Mouse (Mus musculus): Measurements from ENCODE around the gene Iqcf6. TPM values are rescaled to one million over a fixed set of nuclear protein-coding genes. Genes with fewer than 3 reads are reported as not detected.

Iqcf6 gene
- polyA plus RNA-seq, 1 experiment from 2014 or later = not detected

GRCm38 (mm10) chr9:106664856-106665255 lies 38.5 kb downstream of the Iqcf6 start:
- Histone ChIP-seq H3K36me3 (ENCODE audit: control insufficient read depth, insufficient read depth, low read length) (peaks cover 7% of the 10 kb centered on the region), H3K4me2 (ENCODE audit: low read depth, low read length) (no peak overlapping the region), H3K4me3 (replicated peaks; ENCODE audit: low read length) (no peak overlapping the region), H3K27ac (ENCODE audit: low read length) (no peak overlapping the region), H3K9me3 (replicated peaks; ENCODE audit: control insufficient read depth, low read length) (no peaks in the 10 kb centered on the region), H3K4me1 (ENCODE audit: control insufficient read depth, insufficient read depth, low read length) (no peaks in the 10 kb centered on the region), H3K27me3 (ENCODE audit: control insufficient read depth, insufficient read depth, low read length) (no peaks in the 10 kb centered on the region), H3K9ac (ENCODE audit: low read length) (no peak overlapping the region)
- WGBS = 87% methylated on average over 6 of the region's 6 CpGs
- ATAC-seq (ENCODE audit: insufficient read depth, low FRiP score) = no peak

GRCm38 (mm10) chr9:106673860-106674259 lies 47.5 kb downstream of the Iqcf6 start:
- H3K4me2 ChIP-seq (ENCODE audit: low read depth, low read length) = no peak overlapping the region
- no peak overlapping the region for H3K27ac ChIP-seq (ENCODE audit: low read length)
- H3K4me3 ChIP-seq (replicated peaks; ENCODE audit: low read length) = no peak overlapping the region
- H3K4me1 ChIP-seq (ENCODE audit: control insufficient read depth, insufficient read depth, low read length) = no peaks in the 10 kb centered on the region; the same call in 1 of the 2 replicates
- H3K9ac ChIP-seq (ENCODE audit: low read length) = no peak overlapping the region
- H3K36me3 ChIP-seq (ENCODE audit: control insufficient read depth, insufficient read depth, low read length) = peaks cover 10% of the 10 kb centered on the region; the same call in 1 of the 2 replicates
- H3K9me3 ChIP-seq (replicated peaks; ENCODE audit: control insufficient read depth, low read length) = no peaks in the 10 kb centered on the region
- no peak for ATAC-seq (ENCODE audit: insufficient read depth, low FRiP score)
- 77% methylated on average over 2 of the region's 2 CpGs for WGBS
- H3K27me3 ChIP-seq (ENCODE audit: control insufficient read depth, insufficient read depth, low read length) = no peaks in the 10 kb centered on the region

GRCm38 (mm10) chr9:106675480-106675879 lies 49.1 kb downstream of the Iqcf6 start:
- peak; percentile 71; the same call in 1 of the 2 replicates for ATAC-seq (ENCODE audit: insufficient read depth, low FRiP score)
- no peaks in the 10 kb centered on the region for H3K9me3 ChIP-seq (replicated peaks; ENCODE audit: control insufficient read depth, low read length)
- no peaks in the 10 kb centered on the region for H3K27me3 ChIP-seq (ENCODE audit: control insufficient read depth, insufficient read depth, low read length)
- no peak overlapping the region for H3K4me2 ChIP-seq (ENCODE audit: low read depth, low read length)
- 0% methylated on average over 1 of the region's 1 CpGs for WGBS
- no peak overlapping the region for H3K4me3 ChIP-seq (replicated peaks; ENCODE audit: low read length)
- no peak overlapping the region for H3K9ac ChIP-seq (ENCODE audit: low read length)
- no peak overlapping the region for H3K27ac ChIP-seq (ENCODE audit: low read length)
- H3K4me1 ChIP-seq (ENCODE audit: control insufficient read depth, insufficient read depth, low read length) = no peaks in the 10 kb centered on the region; the same call in 1 of the 2 replicates
- H3K36me3 ChIP-seq (ENCODE audit: control insufficient read depth, insufficient read depth, low read length) = 0 out of 2 replicates have a peak, but pooled peaks cover 12% of the 10 kb centered on the region

GRCm38 (mm10) chr9:106675965-106676364 lies 49.6 kb downstream of the Iqcf6 start:
- H3K27ac ChIP-seq (ENCODE audit: low read length) = peak overlapping the region; percentile 41; the same call in 1 of the 2 replicates
- H3K4me2 ChIP-seq (ENCODE audit: low read depth, low read length) = no peak overlapping the region
- no peak overlapping the region for H3K4me3 ChIP-seq (replicated peaks; ENCODE audit: low read length)
- WGBS = 68% methylated on average over 9 of the region's 9 CpGs
- H3K4me1 ChIP-seq (ENCODE audit: control insufficient read depth, insufficient read depth, low read length) = no peaks in the 10 kb centered on the region; the same call in 1 of the 2 replicates
- 0 out of 2 replicates have a peak, but pooled peaks cover 12% of the 10 kb centered on the region for H3K36me3 ChIP-seq (ENCODE audit: control insufficient read depth, insufficient read depth, low read length)
- no peaks in the 10 kb centered on the region for H3K9me3 ChIP-seq (replicated peaks; ENCODE audit: control insufficient read depth, low read length)
- H3K27me3 ChIP-seq (ENCODE audit: control insufficient read depth, insufficient read depth, low read length) = no peaks in the 10 kb centered on the region
- ATAC-seq (ENCODE audit: insufficient read depth, low FRiP score) = peak; percentile 65
- H3K9ac ChIP-seq (ENCODE audit: low read length) = no peak overlapping the region

GRCm38 (mm10) chr9:106676571-106676970 lies 50.2 kb downstream of the Iqcf6 start:
- ATAC-seq (ENCODE audit: insufficient read depth, low FRiP score) = no peak
- Histone ChIP-seq H3K27ac (ENCODE audit: low read length) (no peak overlapping the region), H3K27me3 (ENCODE audit: control insufficient read depth, insufficient read depth, low read length) (no peaks in the 10 kb centered on the region), H3K36me3 (ENCODE audit: control insufficient read depth, insufficient read depth, low read length) (0 out of 2 replicates have a peak, but pooled peaks cover 8% of the 10 kb centered on the region), H3K9ac (ENCODE audit: low read length) (no peak overlapping the region), H3K4me1 (ENCODE audit: control insufficient read depth, insufficient read depth, low read length) (no peaks in the 10 kb centered on the region; the same call in 1 of the 2 replicates), H3K4me2 (ENCODE audit: low read depth, low read length) (no peak overlapping the region), H3K9me3 (replicated peaks; ENCODE audit: control insufficient read depth, low read length) (no peaks in the 10 kb centered on the region), H3K4me3 (replicated peaks; ENCODE audit: low read length) (no peak overlapping the region)
- 65% methylated on average over 4 of the region's 4 CpGs for WGBS

Other genes starting within 250 kb of the Iqcf6 start
- 747 and 881 TPM in 2 replicates for gene Rpl29, start 197.1 kb upstream of the Iqcf6 start, polyA plus RNA-seq (2015; fragmentation: Nextera tagmentation; extraction: Ambion mirVana)
- 43.4 and 44.3 TPM in 2 replicates for gene Acy1, start 188.3 kb upstream of the Iqcf6 start, polyA plus RNA-seq (2015; fragmentation: Nextera tagmentation; extraction: Ambion mirVana)
- 28.3 and 35.8 TPM in 2 replicates for gene Abhd14b, start 179.1 kb upstream of the Iqcf6 start, polyA plus RNA-seq (2015; fragmentation: Nextera tagmentation; extraction: Ambion mirVana)
- 49.5 and 50.4 TPM in 2 replicates for gene Abhd14a, start 178.9 kb upstream of the Iqcf6 start, polyA plus RNA-seq (2015; fragmentation: Nextera tagmentation; extraction: Ambion mirVana)
- 39.4 and 42.5 TPM in 2 replicates for gene Pcbp4, start 173.3 kb upstream of the Iqcf6 start, polyA plus RNA-seq (2015; fragmentation: Nextera tagmentation; extraction: Ambion mirVana)
- gene Gpr62, start 160.6 kb upstream of the Iqcf6 start, polyA plus RNA-seq (2015; fragmentation: Nextera tagmentation; extraction: Ambion mirVana) = 0.19 and 0.26 TPM in 2 replicates
- gene Rrp9, start 150.6 kb upstream of the Iqcf6 start, polyA plus RNA-seq (2015; fragmentation: Nextera tagmentation; extraction: Ambion mirVana) = 40.8 and 42.6 TPM in 2 replicates
- 6.2 and 6.7 TPM in 2 replicates for gene Parp3, start 149.6 kb upstream of the Iqcf6 start, polyA plus RNA-seq (2015; fragmentation: Nextera tagmentation; extraction: Ambion mirVana)
- gene Iqcf1, start 126.6 kb upstream of the Iqcf6 start, polyA plus RNA-seq (2015; fragmentation: Nextera tagmentation; extraction: Ambion mirVana) = not detected in 2 replicates
- gene Iqcf5, start 112.0 kb upstream of the Iqcf6 start, polyA plus RNA-seq (2015; fragmentation: Nextera tagmentation; extraction: Ambion mirVana) = not detected in 2 replicates
- not detected in 2 replicates for gene Iqcf3, start 65.0 kb upstream of the Iqcf6 start, polyA plus RNA-seq (2015; fragmentation: Nextera tagmentation; extraction: Ambion mirVana)
- not detected in 2 replicates for gene Iqcf4, start 55.6 kb upstream of the Iqcf6 start, polyA plus RNA-seq (2015; fragmentation: Nextera tagmentation; extraction: Ambion mirVana)
- gene Grm2, start 29.5 kb downstream of the Iqcf6 start, polyA plus RNA-seq (2015; fragmentation: Nextera tagmentation; extraction: Ambion mirVana) = 0.08 TPM in 1 of 2 replicates, not detected in the other
- 53.4 and 60.5 TPM in 2 replicates for gene Tex264, start 59.3 kb downstream of the Iqcf6 start, polyA plus RNA-seq (2015; fragmentation: Nextera tagmentation; extraction: Ambion mirVana)
- 4.0 and 4.8 TPM in 2 replicates for gene Rad54l2, start 162.6 kb downstream of the Iqcf6 start, polyA plus RNA-seq (2015; fragmentation: Nextera tagmentation; extraction: Ambion mirVana)
- gene Dcaf1, start 195.3 kb downstream of the Iqcf6 start, polyA plus RNA-seq (2015; fragmentation: Nextera tagmentation; extraction: Ambion mirVana) = 19.2 and 19.7 TPM in 2 replicates

Measured in stomach, embryonic 16.5 days (tissue).